Mouse (Mus musculus): ENCODE measurements at regions not wholly inside any gene's neighbourhood (a gene's known extent, or its start where the extent isn't known, plus 50 kb on each side); places are given as distances from the start of the nearest gene placed in this dataset.
A peak's percentile ranks its signal among the peaks of the same experiment; 100 is the strongest.

- no peak overlapping the region for H3K4me3 ChIP-seq (ENCODE audit: low read length)
- H3K36me3 ChIP-seq (ENCODE audit: control insufficient read depth, insufficient read depth, low read length), result no peaks in the 10 kb centered on the region
- no peaks in the 10 kb centered on the region for H3K27me3 ChIP-seq (replicated peaks; ENCODE audit: control insufficient read depth, insufficient read depth, low read length)
- H3K9ac ChIP-seq (ENCODE audit: low read depth, low read length), result no peak overlapping the region
- no peaks in the 10 kb centered on the region; the same call in 1 of the 2 replicates for H3K4me1 ChIP-seq (ENCODE audit: control insufficient read depth, insufficient read depth, low read depth, low read length)
- no peak overlapping the region for H3K4me2 ChIP-seq (ENCODE audit: low read length)
- no peak for ATAC-seq
- no peak overlapping the region for H3K27ac ChIP-seq (ENCODE audit: low read depth, low read length)
- no peaks in the 10 kb centered on the region for H3K9me3 ChIP-seq (ENCODE audit: control insufficient read depth, low read length)
- 86% methylated on average over 1 of the region's 1 CpGs for WGBS
These were observed 87.0 kb upstream of the Asb5 start for GRCm38 (mm10) chr8:54442395-54442794.

DNA sequence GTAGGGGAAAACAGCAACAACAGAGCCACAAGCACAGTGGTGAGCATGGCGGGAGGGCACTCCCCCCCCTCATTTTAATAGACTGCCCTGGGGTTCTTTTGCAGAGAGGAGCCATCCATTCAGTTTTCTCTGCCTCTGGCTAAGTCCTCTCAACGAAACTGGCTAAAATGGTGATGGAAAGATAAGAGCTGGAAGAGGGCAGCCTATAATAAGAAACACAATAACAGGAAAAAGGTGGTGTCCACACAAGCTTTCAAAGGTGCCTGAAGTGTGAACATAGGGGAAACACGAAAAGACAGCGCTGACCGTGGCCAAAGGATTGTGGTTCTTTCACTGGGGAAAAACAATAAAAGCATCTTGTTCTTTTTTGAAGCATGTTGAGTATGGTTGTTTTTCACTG lies 83.0 kb upstream of the Asb5 start:
- Histone ChIP-seq H3K36me3 (ENCODE audit: control insufficient read depth, insufficient read depth, low read length) (no peaks in the 10 kb centered on the region), H3K4me2 (ENCODE audit: low read length) (no peak overlapping the region), H3K4me3 (ENCODE audit: low read length) (no peak overlapping the region), H3K9me3 (ENCODE audit: control insufficient read depth, low read length) (no peaks in the 10 kb centered on the region), H3K9ac (ENCODE audit: low read depth, low read length) (no peak overlapping the region), H3K27ac (ENCODE audit: low read depth, low read length) (no peak overlapping the region), H3K27me3 (replicated peaks; ENCODE audit: control insufficient read depth, insufficient read depth, low read length) (no peaks in the 10 kb centered on the region), H3K4me1 (ENCODE audit: control insufficient read depth, insufficient read depth, low read depth, low read length) (no peaks in the 10 kb centered on the region; the same call in 1 of the 2 replicates)
- 9% methylated on average over 5 of the region's 5 CpGs for WGBS
- ATAC-seq, result no peak

- no peaks in the 10 kb centered on the region for H3K36me3 ChIP-seq (ENCODE audit: control insufficient read depth, insufficient read depth, low read length)
- H3K27me3 ChIP-seq (replicated peaks; ENCODE audit: control insufficient read depth, insufficient read depth, low read length), result no peaks in the 10 kb centered on the region
- H3K9ac ChIP-seq (ENCODE audit: low read depth, low read length), result no peak overlapping the region
- no peaks in the 10 kb centered on the region; the same call in 1 of the 2 replicates for H3K4me1 ChIP-seq (ENCODE audit: control insufficient read depth, insufficient read depth, low read depth, low read length)
- no peak overlapping the region for H3K4me2 ChIP-seq (ENCODE audit: low read length)
- ATAC-seq, result no peak
- no peaks in the 10 kb centered on the region for H3K9me3 ChIP-seq (ENCODE audit: control insufficient read depth, low read length)
- no peak overlapping the region for H3K27ac ChIP-seq (ENCODE audit: low read depth, low read length)
- no peak overlapping the region for H3K4me3 ChIP-seq (ENCODE audit: low read length)
These were observed 79.6 kb upstream of the Asb5 start for GRCm38 (mm10) chr8:54449811-54450210.

- peak; percentile 45; the same call in 1 of the 2 replicates for ATAC-seq
- Histone ChIP-seq H3K9ac (ENCODE audit: low read depth, low read length) (no peak overlapping the region), H3K9me3 (ENCODE audit: control insufficient read depth, low read length) (no peaks in the 10 kb centered on the region), H3K4me3 (ENCODE audit: low read length) (no peak overlapping the region), H3K4me1 (ENCODE audit: control insufficient read depth, insufficient read depth, low read depth, low read length) (no peaks in the 10 kb centered on the region; the same call in 1 of the 2 replicates), H3K36me3 (ENCODE audit: control insufficient read depth, insufficient read depth, low read length) (no peaks in the 10 kb centered on the region), H3K27me3 (replicated peaks; ENCODE audit: control insufficient read depth, insufficient read depth, low read length) (no peaks in the 10 kb centered on the region), H3K4me2 (ENCODE audit: low read length) (no peak overlapping the region), H3K27ac (ENCODE audit: low read depth, low read length) (no peak overlapping the region)
- WGBS, result 30% methylated on average over 9 of the region's 9 CpGs
These were observed 77.9 kb upstream of the Asb5 start for GRCm38 (mm10) chr8:54451323-54452021.

GRCm38 (mm10) chr8:54464977-54465376 lies 64.4 kb upstream of the Asb5 start:
- Histone ChIP-seq H3K4me1 (ENCODE audit: control insufficient read depth, insufficient read depth, low read depth, low read length) (no peaks in the 10 kb centered on the region), H3K27me3 (replicated peaks; ENCODE audit: control insufficient read depth, insufficient read depth, low read length) (no peaks in the 10 kb centered on the region), H3K9me3 (ENCODE audit: control insufficient read depth, low read length) (no peaks in the 10 kb centered on the region), H3K36me3 (ENCODE audit: control insufficient read depth, insufficient read depth, low read length) (no peaks in the 10 kb centered on the region), H3K4me2 (ENCODE audit: low read length) (no peak overlapping the region), H3K4me3 (ENCODE audit: low read length) (no peak overlapping the region), H3K9ac (ENCODE audit: low read depth, low read length) (no peak overlapping the region), H3K27ac (ENCODE audit: low read depth, low read length) (no peak overlapping the region)
- 53% methylated on average over 5 of the region's 5 CpGs for WGBS
- no peak for ATAC-seq

DNA sequence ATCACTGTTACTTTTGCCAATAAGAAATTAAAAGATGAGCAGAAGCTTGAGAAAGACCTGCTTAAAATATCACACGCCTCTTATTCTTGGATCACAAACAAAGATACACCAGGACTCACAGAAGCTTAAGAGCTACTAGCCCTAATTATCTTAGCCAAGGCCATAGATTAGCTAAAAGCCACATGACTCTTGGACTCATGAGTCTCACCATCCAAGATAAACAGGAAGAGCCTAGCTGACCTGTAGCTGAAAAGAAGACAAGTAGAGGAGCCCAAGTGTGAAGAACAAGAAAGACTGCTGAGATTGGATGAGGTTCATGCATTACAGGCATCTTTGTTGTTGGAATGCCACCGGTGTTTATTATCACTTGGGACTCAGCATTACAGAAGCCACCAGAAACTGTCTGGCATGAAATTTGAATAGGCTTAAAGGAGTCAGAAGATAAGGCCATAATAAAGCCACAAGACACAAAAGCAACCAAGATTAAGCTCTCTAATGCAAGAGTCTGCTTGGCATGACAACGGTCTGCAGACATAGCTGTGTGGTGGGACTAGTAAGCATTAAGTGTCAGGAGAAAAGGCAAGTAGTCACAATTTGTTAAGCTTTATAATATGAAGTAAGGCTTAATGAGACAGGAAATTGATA lies 63.8 kb upstream of the Asb5 start:
- Histone ChIP-seq H3K9me3 (ENCODE audit: control insufficient read depth, low read length) (no peaks in the 10 kb centered on the region), H3K9ac (ENCODE audit: low read depth, low read length) (no peak overlapping the region), H3K4me3 (ENCODE audit: low read length) (no peak overlapping the region), H3K4me1 (ENCODE audit: control insufficient read depth, insufficient read depth, low read depth, low read length) (no peaks in the 10 kb centered on the region), H3K27me3 (replicated peaks; ENCODE audit: control insufficient read depth, insufficient read depth, low read length) (no peaks in the 10 kb centered on the region), H3K4me2 (ENCODE audit: low read length) (no peak overlapping the region), H3K36me3 (ENCODE audit: control insufficient read depth, insufficient read depth, low read length) (no peaks in the 10 kb centered on the region), H3K27ac (ENCODE audit: low read depth, low read length) (no peak overlapping the region)
- no peak for ATAC-seq
- 91% methylated on average over 3 of the region's 3 CpGs for WGBS

All from hindbrain, embryonic 16.5 days (tissue).